Mouse (Mus musculus) kidney, postnatal 10 days (tissue): ENCODE measurements around the gene Gm20498.
"Not testable (repeated sequence)": the region's sequence is repeated elsewhere in the genome, so short reads cannot be mapped to it uniquely, and the experiment has no call there.

ENCODE experiments used
- DNase-seq: peaks from one replicate; pipeline ENCODE4 v3.0.0; 2021; ENCODE audit warnings: mixed read lengths

Gene Gm20498

DNA sequence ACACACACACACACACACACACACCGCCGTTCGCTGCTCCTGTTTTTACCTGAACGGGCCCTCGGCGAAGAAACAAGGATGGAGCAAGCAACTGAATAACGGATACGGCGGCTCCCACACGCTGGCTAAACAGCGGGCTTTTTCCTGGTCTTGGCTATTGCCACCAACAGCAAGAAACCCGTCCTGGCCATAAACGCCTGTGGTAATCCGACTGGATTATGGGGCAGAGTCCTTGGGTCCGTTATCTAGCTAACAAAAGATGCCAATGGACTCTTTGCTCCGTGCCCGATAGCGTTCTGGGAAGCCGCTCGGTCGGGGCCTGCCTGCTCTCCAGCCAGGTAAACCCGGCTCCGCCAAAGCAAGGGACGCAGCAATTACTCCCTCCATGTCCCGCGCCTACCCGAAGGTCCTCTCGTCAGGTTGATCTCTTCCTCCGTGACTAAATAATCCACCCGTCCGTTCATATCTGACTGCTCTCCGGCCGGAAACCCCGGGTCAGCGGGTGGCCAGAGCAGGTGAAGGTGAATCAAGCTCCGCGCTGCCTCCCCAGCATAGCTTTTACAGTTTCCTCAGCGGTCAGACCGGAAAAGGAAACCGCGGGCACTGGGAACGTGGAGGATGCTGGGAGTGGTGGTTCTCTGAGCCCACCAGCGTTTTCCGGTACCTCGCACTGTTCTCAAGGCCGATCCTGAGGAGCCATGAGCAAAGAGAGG is at the start of gene Gm20498, which contains the start of gene Synj2bp:
Gene Gm20498, minus strand, starts transcription at position 590 of the 713 bp plus-strand sequence.
Gene Synj2bp, minus strand, starts transcription at position 596 of the 713 bp plus-strand sequence.
- DNase-seq = peak; percentile 90

- no peak for DNase-seq
Measured at GRCm38 (mm10) chr12:81568374-81568773, 35.7 kb upstream of the Gm20498 start, which contains the start of gene Adam21. Gene Adam21, minus strand, starts transcription at chr12:81568474.

DNA sequence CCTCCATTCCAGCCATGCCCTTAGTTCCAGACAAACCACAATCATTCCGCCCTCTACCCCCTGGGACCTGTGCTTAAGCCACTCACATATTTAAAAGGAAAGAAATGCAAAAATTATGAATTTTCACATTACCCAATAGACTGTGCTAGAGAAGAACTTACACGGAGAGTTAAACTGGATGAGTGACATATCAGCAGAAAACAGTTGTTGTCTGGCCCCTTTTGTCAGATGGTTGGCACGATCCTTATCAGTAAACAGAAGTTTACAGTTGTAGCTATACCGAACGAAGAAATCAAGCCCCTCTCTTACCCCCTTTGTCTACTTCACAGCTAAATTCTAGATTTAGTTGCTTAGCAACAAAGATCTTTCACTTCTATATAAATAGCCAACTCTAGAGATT is 35.2 kb upstream of the Gm20498 start:
- DNase-seq = no peak

- DNase-seq = no peak
Measured at GRCm38 (mm10) chr12:81564173-81564572, 31.5 kb upstream of the Gm20498 start.

GRCm38 (mm10) chr12:81549286-81549685 is 16.6 kb upstream of the Gm20498 start:
- no peak for DNase-seq

DNA sequence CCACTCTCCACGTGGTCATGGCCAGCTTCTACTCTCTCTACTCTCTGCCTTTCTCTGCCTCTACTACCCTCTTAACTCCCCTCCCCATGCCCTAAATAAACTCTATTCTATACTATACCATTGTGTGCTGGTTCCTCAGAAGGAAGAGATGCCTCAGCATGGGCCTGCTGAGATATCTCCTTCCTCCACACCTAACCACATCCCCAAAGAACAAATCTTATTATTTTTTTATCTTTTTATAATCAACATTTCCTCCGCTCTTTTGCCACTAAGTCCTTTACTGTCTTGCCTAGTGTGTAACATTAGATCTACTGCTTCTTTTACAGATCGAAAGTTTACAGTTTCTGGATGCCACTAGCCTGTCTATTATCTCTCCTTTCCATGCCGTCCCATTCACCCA is 14.5 kb upstream of the Gm20498 start:
- no peak for DNase-seq

DNA sequence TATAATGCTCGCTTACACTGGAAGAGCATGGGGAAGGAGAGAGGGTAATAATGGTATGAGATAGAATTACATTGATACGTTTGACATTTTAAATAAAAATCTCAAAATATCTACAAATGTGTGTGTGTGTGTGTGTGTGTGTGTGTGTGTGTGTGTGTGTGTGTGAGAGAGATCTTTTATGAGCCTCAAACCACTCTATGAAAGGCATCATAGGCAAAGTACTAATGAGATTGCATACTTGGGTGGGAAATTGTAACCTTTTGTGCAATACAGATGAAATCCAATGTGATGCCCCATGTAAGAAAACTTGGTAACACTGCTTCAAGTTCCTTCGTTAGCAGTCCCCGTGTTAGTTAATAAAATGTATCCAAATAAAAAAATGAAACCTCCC is 319 bp upstream of the Gm20498 start:
- no peak for DNase-seq

DNA sequence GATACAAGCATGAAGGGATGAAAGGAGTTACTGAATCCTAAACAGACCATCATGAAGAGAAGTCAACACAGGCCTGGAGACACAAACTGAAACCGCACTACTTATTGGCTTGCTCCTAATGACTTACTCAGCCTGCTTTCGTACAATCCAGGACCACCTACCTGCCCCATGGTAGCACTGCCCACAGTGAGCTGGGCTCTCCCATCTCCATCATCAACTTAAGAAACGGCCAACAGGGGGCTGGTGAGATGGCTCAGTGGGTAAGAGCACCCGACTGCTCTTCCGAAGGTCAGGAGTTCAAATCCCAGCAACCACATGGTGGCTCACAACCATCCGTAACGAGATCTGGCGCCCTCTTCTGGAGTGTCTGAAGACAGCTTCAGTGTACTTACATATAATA is 2.1 kb downstream of the Gm20498 start:
- DNase-seq = not testable (repeated sequence)

GRCm38 (mm10) chr12:81496906-81497305 is 35.8 kb downstream of the Gm20498 start:
- not testable (repeated sequence) for DNase-seq

DNA sequence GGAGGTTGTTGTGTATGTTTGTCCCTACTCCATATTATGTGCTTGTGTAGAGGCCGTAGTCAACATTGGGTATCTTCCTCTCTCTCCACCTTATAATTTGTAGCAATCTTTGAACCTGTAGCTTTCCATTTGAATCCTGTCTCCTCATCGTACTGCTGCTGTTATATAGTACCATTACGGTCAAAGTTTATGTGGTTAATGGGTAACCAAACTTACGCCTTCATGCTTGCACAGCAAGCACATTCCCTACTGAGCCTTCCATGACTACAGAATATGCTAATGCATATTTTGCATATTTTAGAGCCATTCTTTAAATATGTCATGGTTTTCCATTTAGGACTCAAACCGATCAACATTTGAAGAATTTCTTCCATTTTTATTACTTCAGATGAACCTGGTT is 42.2 kb downstream of the Gm20498 start:
- DNase-seq = no peak

DNA sequence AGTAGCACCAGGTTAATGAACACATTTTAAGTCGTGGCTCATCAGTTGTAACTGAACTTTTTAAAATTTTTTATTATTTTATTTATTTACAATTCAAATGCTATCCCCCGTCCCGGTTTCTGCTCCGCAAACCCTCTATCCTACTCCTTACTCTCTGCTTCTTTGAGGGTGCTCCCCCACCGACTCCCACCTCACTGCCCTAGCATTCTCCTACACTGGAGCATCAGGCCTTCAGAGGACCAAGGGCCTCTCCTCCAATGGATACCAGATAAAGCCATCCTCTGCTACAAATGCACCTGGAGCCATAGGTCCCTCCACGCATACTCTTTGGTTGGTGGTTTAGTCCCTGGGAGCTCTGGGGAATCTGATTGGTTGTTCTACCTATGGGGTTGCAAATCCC is 47.4 kb downstream of the Gm20498 start:
- peak; percentile 10 for DNase-seq

- DNase-seq = peak; percentile 92
Measured at GRCm38 (mm10) chr12:81484727-81485191, 47.9 kb downstream of the Gm20498 start, which contains the start of gene Cox16. Gene Cox16, minus strand, starts transcription at chr12:81485127.

DNA sequence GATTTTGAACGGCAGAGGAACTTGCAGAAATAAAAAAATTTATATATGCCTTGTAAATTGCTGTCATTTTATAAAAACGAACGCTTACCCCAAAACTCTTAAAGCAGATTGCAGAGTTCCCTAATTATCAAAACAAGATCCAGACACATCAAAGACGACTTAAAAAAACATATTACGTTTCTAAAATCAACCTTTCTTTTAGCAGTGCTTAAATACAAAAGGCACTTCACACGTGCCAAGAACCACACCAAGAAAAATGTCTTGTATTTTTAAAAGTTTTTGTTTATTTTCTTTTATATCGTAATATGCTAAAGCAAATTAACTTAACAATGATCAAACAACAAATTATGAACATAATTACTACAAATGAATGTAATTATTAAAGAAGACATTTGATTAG is 48.5 kb downstream of the Gm20498 start:
- DNase-seq = no peak

- peak; percentile 11 for DNase-seq
Measured at GRCm38 (mm10) chr12:81483656-81484055, 49.0 kb downstream of the Gm20498 start.

GRCm38 (mm10) chr12:81459051-81459450 is 73.7 kb downstream of the Gm20498 start:
- DNase-seq = not testable (repeated sequence)

GRCm38 (mm10) chr12:81438985-81439384 is 93.7 kb downstream of the Gm20498 start:
- DNase-seq = not testable (repeated sequence)

DNA sequence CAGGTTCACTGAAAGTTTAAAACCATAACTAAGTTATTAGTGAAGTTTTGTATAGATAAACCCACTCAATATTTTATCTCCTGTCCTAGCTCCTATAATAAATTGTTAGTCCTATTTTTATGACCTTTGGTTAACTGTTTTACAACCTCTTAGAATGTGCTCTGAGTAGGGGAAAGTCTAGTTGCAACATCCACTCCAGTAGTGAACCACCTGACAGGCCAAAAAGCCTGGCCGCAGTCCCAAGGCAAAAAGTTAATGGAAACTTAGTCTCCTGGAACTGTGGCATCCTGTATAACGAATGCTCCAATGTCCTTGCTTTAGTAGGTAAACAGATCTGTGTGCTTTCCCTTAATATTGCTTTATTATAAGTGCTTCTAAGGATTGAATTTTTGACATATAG is 97.9 kb downstream of the Gm20498 start:
- DNase-seq = not testable (repeated sequence)

DNA sequence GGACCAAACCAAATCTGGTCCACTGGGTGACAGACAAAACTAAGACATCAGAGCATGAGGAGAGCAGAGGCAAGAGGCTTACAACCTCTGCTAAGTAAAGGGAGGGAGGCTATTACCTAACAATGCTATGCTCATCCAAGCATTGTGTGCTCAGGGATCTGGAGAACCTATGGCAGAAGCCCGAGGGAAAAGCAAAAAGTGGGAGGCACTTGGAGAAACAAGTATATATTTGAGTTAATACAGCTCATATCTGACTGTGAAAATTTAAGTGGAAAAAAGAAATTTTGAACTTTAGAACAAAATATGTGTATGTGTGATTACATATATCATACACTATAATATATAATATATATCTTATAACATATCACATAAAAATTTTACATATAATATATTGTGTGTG is 110.9 kb downstream of the Gm20498 start, which contains the start of gene Adam4:
Gene Adam4, minus strand, starts transcription at position 101 of the 400 bp plus-strand sequence.
- no peak for DNase-seq

DNA sequence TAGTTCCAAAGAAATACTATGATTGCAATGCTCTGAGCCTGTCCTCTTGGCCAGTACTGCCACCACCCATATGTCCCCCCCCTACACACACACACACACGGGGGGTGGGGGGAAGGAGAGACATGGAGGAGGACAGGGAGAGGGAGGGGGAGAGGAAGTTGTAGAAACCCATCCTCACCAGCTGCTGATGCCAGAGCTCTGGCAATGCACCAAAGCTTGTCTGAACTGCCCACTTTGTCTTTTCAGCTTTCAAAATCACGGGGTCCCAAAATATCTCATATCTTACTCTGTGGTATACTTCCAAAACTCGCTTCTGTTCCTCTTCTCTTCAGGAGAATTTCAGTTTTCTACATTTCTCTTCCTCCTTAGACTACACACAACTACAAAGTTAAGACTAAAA is 119.5 kb downstream of the Gm20498 start:
- no peak for DNase-seq

GRCm38 (mm10) chr12:81408966-81409365 is 123.7 kb downstream of the Gm20498 start:
- no peak for DNase-seq

DNA sequence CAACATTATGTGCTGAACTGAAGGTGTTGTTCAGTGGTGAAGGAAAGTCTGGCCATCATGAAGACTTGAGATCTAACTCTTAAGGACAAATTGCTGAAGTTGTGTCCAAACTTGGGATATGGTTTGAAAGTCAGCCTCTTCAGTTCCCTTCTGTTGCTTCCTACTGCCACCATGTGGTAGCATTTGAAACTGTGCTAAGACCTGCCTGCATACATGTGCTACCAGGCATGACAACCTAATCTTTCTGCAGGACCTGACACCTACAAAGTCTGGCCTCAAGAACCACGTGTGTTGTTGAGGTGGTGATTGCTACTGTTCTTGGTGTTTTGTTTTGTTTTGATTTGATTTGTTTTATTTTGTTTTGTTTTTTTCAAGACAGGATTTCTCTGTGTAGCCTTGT is 130.5 kb downstream of the Gm20498 start:
- DNase-seq = peak; percentile 78

DNA sequence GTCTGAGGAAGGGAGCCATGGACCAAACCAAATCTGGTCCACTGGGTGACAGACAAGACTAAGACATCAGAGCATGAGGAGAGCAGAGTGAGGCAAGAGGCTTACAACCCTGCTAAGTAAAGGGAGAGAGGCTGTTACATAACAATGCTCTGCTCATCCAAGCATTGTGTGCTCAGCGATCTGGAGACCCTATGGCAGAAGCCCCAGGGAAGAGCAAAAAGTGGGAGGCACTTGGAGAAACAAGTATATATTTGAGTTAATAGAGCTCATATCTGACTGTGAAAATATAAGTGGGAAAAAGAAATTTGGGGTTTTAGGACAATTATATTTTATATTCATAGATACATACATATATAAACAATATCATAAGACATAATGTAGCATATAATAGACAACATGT is 153.3 kb downstream of the Gm20498 start, which contains the start of gene Gm4787:
Gene Gm4787, minus strand, starts transcription at position 101 of the 400 bp plus-strand sequence.
- DNase-seq = not testable (repeated sequence)

GRCm38 (mm10) chr12:81333841-81334240 is 198.9 kb downstream of the Gm20498 start:
- no peak for DNase-seq

- DNase-seq = peak; percentile 25
Measured at GRCm38 (mm10) chr12:81332875-81333421, 199.8 kb downstream of the Gm20498 start, which contains the start of gene Slc8a3. Gene Slc8a3, minus strand, starts transcription at chr12:81333180.
